Mouse (Mus musculus) kidney, embryonic 14.5 days (tissue): ENCODE results near the gene Cgref1. TPM values are rescaled to one million over a fixed set of nuclear protein-coding genes. Genes with fewer than 3 reads are reported as not detected.
A peak's percentile ranks its signal among the peaks of the same experiment; 100 is the strongest.

Experiments
- ATAC-seq: fragments of 200-750 bp; cut with Nextera tagmentation; 2 replicates; pipeline ENCODE4 v1.8.0; 2017; ENCODE audit warnings: moderate number of reproducible peaks, mild to moderate bottlenecking, moderate TSS enrichment, moderate library complexity; ENCODE audit not compliant: low FRiP score, low TSS enrichment
- H3K27ac ChIP-seq: fragments of 300-500 bp; sonication (generic); 2 replicates; pipeline ENCODE4 v1.5.1; 2014; ENCODE audit warnings: low read depth, mild to moderate bottlenecking, low read length, moderate library complexity, mixed read lengths
- H3K27me3 ChIP-seq: fragments of 300-500 bp; sonication (generic); 2 replicates; pipeline ENCODE4 v1.6.1; 2014; ENCODE audit warnings: mild to moderate bottlenecking, low read length; ENCODE audit not compliant: control insufficient read depth, insufficient read depth
- H3K36me3 ChIP-seq: fragments of 300-500 bp; sonication (generic); 2 replicates; pipeline ENCODE4 v1.6.1; 2014; ENCODE audit warnings: low read length, mixed read lengths; ENCODE audit not compliant: control insufficient read depth, insufficient read depth
- H3K4me1 ChIP-seq: fragments of 300-500 bp; sonication (generic); 2 replicates; pipeline ENCODE4 v1.6.1; 2014; ENCODE audit warnings: low read length, mixed read lengths; ENCODE audit not compliant: control insufficient read depth, insufficient read depth
- H3K4me2 ChIP-seq: fragments of 300-500 bp; sonication (generic); replicated peaks from 2 replicates; pipeline ENCODE4 v1.6.1; 2014; ENCODE audit warnings: low read depth, mild to moderate bottlenecking, low read length
- H3K4me3 ChIP-seq: fragments of 300-500 bp; sonication (generic); 2 replicates; pipeline ENCODE4 v1.5.1; 2014; ENCODE audit warnings: mild to moderate bottlenecking, low read length
- H3K9ac ChIP-seq: fragments of 300-500 bp; sonication (generic); 2 replicates; pipeline ENCODE4 v1.6.1; 2014; ENCODE audit warnings: low read depth, mild to moderate bottlenecking, low read length, moderate library complexity
- H3K9me3 ChIP-seq: fragments of 300-500 bp; sonication (generic); 2 replicates; pipeline ENCODE4 v1.6.1; 2016; ENCODE audit warnings: low read length; ENCODE audit not compliant: control insufficient read depth
- WGBS: fragments of 180-500 bp; shearing (Covaris S2); extraction: QIAGEN DNeasy Blood & Tissue Kit; methylation state at CpG from one replicate; pipeline ENCODE4 v1.1.7; 2014; 5-methylcytosine and 5-hydroxymethylcytosine counted together
- polyA plus RNA-seq: library from polyadenylated mRNA; unstranded; fragments of >200 nt; fragmentation: Nextera tagmentation; extraction: Ambion mirVana; gene quantifications from 2 replicates; pipeline ENCODE4 v1.2.1, GENCODE M21; 2014

Gene Cgref1
- polyA plus RNA-seq, 1 experiment from 2014 or later: 10.4 TPM

- Histone ChIP-seq H3K4me3 (no peak overlapping the region), H3K27ac (no peak overlapping the region), H3K9ac (no peak overlapping the region), H3K4me2 (no peak overlapping the region), H3K27me3 (no peaks in the 10 kb centered on the region), H3K9me3 (no peaks in the 10 kb centered on the region), H3K36me3 (peaks cover 55% of the 10 kb centered on the region), H3K4me1 (peaks cover 16% of the 10 kb centered on the region)
- WGBS: 97% methylated on average over 6 of the region's 6 CpGs
- ATAC-seq: no peak
Observed at GRCm38 (mm10) chr5:30954065-30954464, 8.7 kb upstream of the Cgref1 start.

- H3K9ac ChIP-seq: no peak overlapping the region
- H3K27me3 ChIP-seq: no peaks in the 10 kb centered on the region
- H3K4me1 ChIP-seq: peaks cover 9% of the 10 kb centered on the region
- H3K4me3 ChIP-seq: no peak overlapping the region
- H3K4me2 ChIP-seq: no peak overlapping the region
- no peaks in the 10 kb centered on the region for H3K9me3 ChIP-seq
- H3K36me3 ChIP-seq: peaks cover 44% of the 10 kb centered on the region
- no peak overlapping the region for H3K27ac ChIP-seq
- ATAC-seq: no peak
- WGBS: 91% methylated on average over 5 of the region's 5 CpGs
Observed at GRCm38 (mm10) chr5:30952551-30952950, 7.2 kb upstream of the Cgref1 start.

- peaks cover 42% of the 10 kb centered on the region for H3K36me3 ChIP-seq
- WGBS: 88% methylated on average over 6 of the region's 6 CpGs
- ATAC-seq: no peak
- no peak overlapping the region for H3K9ac ChIP-seq
- H3K9me3 ChIP-seq: no peaks in the 10 kb centered on the region
- no peak overlapping the region for H3K4me2 ChIP-seq
- H3K4me1 ChIP-seq: peaks cover 8% of the 10 kb centered on the region
- H3K27me3 ChIP-seq: no peaks in the 10 kb centered on the region
- H3K27ac ChIP-seq: no peak overlapping the region
- no peak overlapping the region for H3K4me3 ChIP-seq
Observed at GRCm38 (mm10) chr5:30951706-30952105, 6.3 kb upstream of the Cgref1 start.

DNA sequence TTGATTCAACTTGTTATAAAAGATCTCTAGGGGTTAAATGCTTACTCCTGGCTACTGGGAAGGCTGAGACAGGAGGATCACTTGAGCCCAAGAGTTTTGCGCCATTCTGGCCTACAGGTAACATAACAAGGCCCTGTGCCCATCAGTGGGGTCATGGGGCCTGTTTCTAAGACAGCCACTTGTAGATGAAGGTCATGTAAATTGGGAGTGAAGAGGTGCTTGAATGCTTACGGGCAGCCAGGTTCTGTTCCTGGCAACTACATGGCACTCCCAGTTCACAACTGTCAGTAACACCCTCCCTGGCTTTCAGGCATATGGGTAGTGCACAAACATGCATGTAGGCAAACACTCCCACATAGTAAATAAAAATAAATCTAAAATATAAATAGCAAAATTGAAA is 5.5 kb upstream of the Cgref1 start:
- H3K9ac ChIP-seq: no peak overlapping the region
- H3K36me3 ChIP-seq: peaks cover 40% of the 10 kb centered on the region
- 89% methylated on average over 2 of the region's 2 CpGs for WGBS
- H3K4me2 ChIP-seq: no peak overlapping the region
- peaks cover 8% of the 10 kb centered on the region for H3K4me1 ChIP-seq
- no peaks in the 10 kb centered on the region for H3K27me3 ChIP-seq
- no peak overlapping the region for H3K4me3 ChIP-seq
- ATAC-seq: no peak
- no peak overlapping the region for H3K27ac ChIP-seq
- H3K9me3 ChIP-seq: no peaks in the 10 kb centered on the region

GRCm38 (mm10) chr5:30950451-30950850 is 5.1 kb upstream of the Cgref1 start:
- H3K4me1 ChIP-seq: peaks cover 11% of the 10 kb centered on the region
- peak overlapping the region; percentile 49; the same call in 1 of the 2 replicates for H3K9ac ChIP-seq
- 66% methylated on average over 4 of the region's 4 CpGs for WGBS
- peak overlapping the region; percentile 46 for H3K4me3 ChIP-seq
- H3K27me3 ChIP-seq: no peaks in the 10 kb centered on the region
- H3K4me2 ChIP-seq: peak overlapping the region; percentile 65
- ATAC-seq: no peak
- H3K36me3 ChIP-seq: peaks cover 35% of the 10 kb centered on the region
- no peaks in the 10 kb centered on the region for H3K9me3 ChIP-seq
- peak overlapping the region; percentile 14; the same call in 1 of the 2 replicates for H3K27ac ChIP-seq

DNA sequence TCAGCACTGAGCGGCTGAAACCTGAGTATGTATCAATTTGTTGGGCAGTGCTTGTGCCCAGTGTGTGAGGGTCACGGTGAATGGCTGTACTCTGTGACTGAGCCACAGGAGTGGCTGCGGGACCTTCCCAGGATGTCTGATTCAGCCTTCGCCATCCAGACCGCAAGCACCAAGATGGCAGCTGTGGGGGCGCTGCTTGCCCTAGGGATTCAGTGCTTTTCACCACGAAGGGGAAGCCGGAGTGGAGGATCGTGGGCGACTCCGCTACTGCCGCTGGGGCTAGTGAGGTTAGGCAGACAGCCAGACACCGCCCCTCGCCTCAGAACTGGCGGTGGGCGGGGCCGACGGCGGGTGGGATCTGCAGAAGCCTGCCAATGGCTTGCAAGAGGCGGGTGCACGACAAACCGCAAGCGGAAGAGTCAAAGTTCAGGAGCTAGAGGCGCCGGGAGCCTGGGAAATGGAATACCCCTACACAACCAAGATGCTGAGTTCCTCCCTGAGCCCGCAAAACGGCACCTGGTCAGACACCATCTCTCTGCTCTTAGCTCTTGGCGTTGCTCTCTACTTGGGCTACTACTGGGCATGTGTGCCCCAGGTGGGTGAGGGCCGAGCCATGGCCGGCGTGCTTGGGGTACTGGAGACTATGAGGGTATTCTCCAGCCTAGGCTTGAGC is 4.4 kb upstream of the Cgref1 start:
- peak; percentile 92 for ATAC-seq
- no peaks in the 10 kb centered on the region for H3K9me3 ChIP-seq
- peak overlapping the region; percentile 65 for H3K4me2 ChIP-seq
- H3K9ac ChIP-seq: peak overlapping the region; percentile 49
- peak overlapping the region; percentile 46 for H3K4me3 ChIP-seq
- peaks cover 5% of the 10 kb centered on the region; the same call in 1 of the 2 replicates for H3K27me3 ChIP-seq
- under 1% methylated on average over 31 of the region's 31 CpGs for WGBS
- H3K27ac ChIP-seq: peak overlapping the region; percentile 69
- peaks cover 15% of the 10 kb centered on the region for H3K4me1 ChIP-seq
- peaks cover 28% of the 10 kb centered on the region for H3K36me3 ChIP-seq

- peaks cover 16% of the 10 kb centered on the region for H3K36me3 ChIP-seq
- no peak overlapping the region for H3K4me3 ChIP-seq
- H3K9ac ChIP-seq: no peak overlapping the region
- H3K27ac ChIP-seq: peak overlapping the region; percentile 69; the same call in 1 of the 2 replicates
- peaks cover 5% of the 10 kb centered on the region; the same call in 1 of the 2 replicates for H3K27me3 ChIP-seq
- ATAC-seq: no peak
- H3K4me2 ChIP-seq: no peak overlapping the region
- peaks cover 15% of the 10 kb centered on the region for H3K4me1 ChIP-seq
- WGBS: 66% methylated on average over 5 of the region's 5 CpGs
- H3K9me3 ChIP-seq: no peaks in the 10 kb centered on the region
Observed at GRCm38 (mm10) chr5:30948620-30949019, 3.2 kb upstream of the Cgref1 start.

DNA sequence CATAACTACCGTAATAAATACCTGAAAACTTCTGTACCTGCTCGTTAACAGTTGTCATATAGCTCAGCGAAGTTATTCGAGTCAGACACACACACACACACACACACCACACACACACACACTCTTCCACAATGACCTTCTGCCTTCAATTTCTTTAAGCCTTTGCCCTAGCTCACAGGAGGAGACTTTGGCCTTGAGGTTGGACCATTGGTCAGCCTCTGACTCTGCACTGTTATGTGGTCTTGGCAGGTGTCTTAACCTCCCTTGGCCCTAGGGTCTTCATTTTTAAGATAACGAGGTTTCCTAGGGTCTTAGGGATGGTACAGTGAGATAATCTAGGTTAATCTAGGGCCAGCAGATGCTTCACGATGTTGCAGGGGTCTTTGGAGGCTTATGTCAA is 1.0 kb downstream of the Cgref1 start:
- no peak overlapping the region for H3K4me2 ChIP-seq
- no peak overlapping the region for H3K27ac ChIP-seq
- 88% methylated on average over 6 of the region's 6 CpGs for WGBS
- H3K4me3 ChIP-seq: no peak overlapping the region
- no peaks in the 10 kb centered on the region for H3K9me3 ChIP-seq
- peaks cover 5% of the 10 kb centered on the region; the same call in 1 of the 2 replicates for H3K27me3 ChIP-seq
- no peak overlapping the region for H3K9ac ChIP-seq
- H3K36me3 ChIP-seq: no peaks in the 10 kb centered on the region
- peaks cover 15% of the 10 kb centered on the region for H3K4me1 ChIP-seq
- no peak for ATAC-seq

- Histone ChIP-seq H3K4me2 (no peak overlapping the region), H3K9me3 (no peaks in the 10 kb centered on the region), H3K4me3 (no peak overlapping the region), H3K9ac (no peak overlapping the region), H3K36me3 (no peaks in the 10 kb centered on the region), H3K4me1 (0 out of 2 replicates have a peak, but pooled peaks cover 7% of the 10 kb centered on the region), H3K27ac (no peak overlapping the region), H3K27me3 (peaks cover 5% of the 10 kb centered on the region; the same call in 1 of the 2 replicates)
- WGBS: 93% methylated on average over 2 of the region's 2 CpGs
- no peak for ATAC-seq
Observed at GRCm38 (mm10) chr5:30943004-30943403, 2.4 kb downstream of the Cgref1 start.
